Mouse (Mus musculus) olfactory bulb, adult 2 months (tissue): ENCODE measurements around the gene Calml4. TPM values are rescaled to one million over a fixed set of nuclear protein-coding genes. Genes with fewer than 3 reads are reported as not detected.

ENCODE experiments used
- H3K27ac ChIP-seq: fragments of 200-500 bp; 2 replicates; pipeline ENCODE4 v1.5.1; 2012; ENCODE audit warnings: low read depth, low read length; ENCODE audit not compliant: insufficient read depth
- H3K4me1 ChIP-seq: fragments of 200-500 bp; 2 replicates; pipeline ENCODE4 v1.6.1; 2012; ENCODE audit warnings: low read length; ENCODE audit not compliant: control insufficient read depth, insufficient read depth
- H3K4me3 ChIP-seq: fragments of 200-500 bp; 2 replicates; pipeline ENCODE4 v1.5.1; 2012; ENCODE audit warnings: mild to moderate bottlenecking, low read depth, low read length, moderate library complexity; ENCODE audit not compliant: insufficient read depth
- CTCF ChIP-seq: fragments of 200-500 bp; IDR thresholded peaks from 2 replicates; pipeline ENCODE4 v1.5.1; 2012; ENCODE audit warnings: low read depth, mild to moderate bottlenecking, low read length, moderate library complexity; ENCODE audit not compliant: insufficient read depth
- POLR2A ChIP-seq: fragments of 200-500 bp; IDR thresholded peaks from 2 replicates; pipeline ENCODE4 v1.6.1; 2012; ENCODE audit warnings: mild to moderate bottlenecking, low read depth, low read length, moderate library complexity; ENCODE audit not compliant: insufficient read depth
- WGBS: fragments of 180-500 bp; shearing (Covaris S2); methylation state at CpG from one replicate; pipeline ENCODE4 v1.1.7; 2018; 5-methylcytosine and 5-hydroxymethylcytosine counted together
- polyA plus RNA-seq: library from polyadenylated mRNA; stranded (reverse); fragments of >200 nt; gene quantifications from 2 replicates; pipeline ENCODE4 v1.2.4, GENCODE M21; 2012; ENCODE audit warnings: low replicate concordance; ENCODE audit not compliant: missing spikeins, insufficient read depth, insufficient read length

Calml4 gene
- polyA plus RNA-seq, 1 experiment: not detected

DNA sequence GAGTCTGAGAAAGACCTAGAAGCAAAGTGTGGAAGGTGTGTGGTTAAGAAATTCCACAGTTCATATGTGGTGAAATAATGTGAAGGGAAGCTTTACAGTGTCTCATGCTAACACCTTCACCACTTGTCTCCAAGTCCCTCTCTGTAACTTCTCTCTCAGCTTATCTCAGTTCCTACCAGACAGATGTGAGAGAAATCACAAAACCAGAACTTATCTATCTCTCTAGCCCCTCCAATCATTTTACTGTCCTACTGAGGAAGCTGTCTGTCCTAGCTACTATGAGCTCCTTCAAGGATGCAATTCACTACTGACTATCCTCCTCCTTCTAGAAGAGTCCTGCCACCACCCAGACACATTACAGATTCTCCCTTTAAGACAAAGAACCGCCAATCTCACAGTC is 59.2 kb downstream of the Calml4 start:
- H3K27ac ChIP-seq: no peak overlapping the region
- H3K4me3 ChIP-seq: no peak overlapping the region
- WGBS: 97% methylated on average over 1 of the region's 1 CpGs
- no peaks in the 10 kb centered on the region for H3K4me1 ChIP-seq
- TF ChIP-seq CTCF: no peak
- no peak for TF ChIP-seq POLR2A

DNA sequence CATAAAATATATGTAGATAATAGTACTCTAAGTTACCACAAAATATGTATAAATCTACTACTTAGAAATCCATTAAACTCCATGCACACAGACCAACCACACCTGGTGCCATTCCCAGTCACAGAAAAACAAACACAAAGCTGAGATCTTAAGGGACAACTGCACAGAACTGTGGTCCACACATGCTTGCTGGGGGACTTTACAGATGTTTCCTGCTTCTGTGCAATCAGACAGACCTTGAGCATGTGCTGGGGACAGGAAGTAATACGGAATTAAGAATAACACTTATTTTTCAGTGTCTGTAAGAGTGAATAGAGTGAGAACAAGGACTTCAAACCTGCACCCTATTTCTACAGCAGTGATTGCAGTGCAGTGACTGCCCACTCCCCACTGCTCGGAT is 63.0 kb downstream of the Calml4 start:
- WGBS: 88% methylated on average over 2 of the region's 2 CpGs
- Histone ChIP-seq H3K4me1 (peaks cover 3% of the 10 kb centered on the region), H3K27ac (no peak overlapping the region), H3K4me3 (no peak overlapping the region)
- TF ChIP-seq POLR2A (no peak), CTCF (no peak)

GRCm38 (mm10) chr9:62924886-62925610 is 67.2 kb downstream of the Calml4 start:
- TF ChIP-seq POLR2A: no peak
- TF ChIP-seq CTCF: no peak
- no peak overlapping the region for H3K4me3 ChIP-seq
- 49% methylated on average over 2 of the region's 2 CpGs for WGBS
- no peak overlapping the region for H3K27ac ChIP-seq
- peaks cover 3% of the 10 kb centered on the region for H3K4me1 ChIP-seq

Other genes with a start within 250 kb of the Calml4 start
- not detected in 2 replicates for gene Itga11, start 180.3 kb upstream of the Calml4 start, polyA plus RNA-seq
- gene Fem1b, start 46.1 kb upstream of the Calml4 start, polyA plus RNA-seq: not detected in 2 replicates
- gene Cln6, start 19.3 kb upstream of the Calml4 start, polyA plus RNA-seq: not detected in 2 replicates
- gene Pias1, start 129.8 kb downstream of the Calml4 start, polyA plus RNA-seq: not detected in 2 replicates